Mouse (Mus musculus): Measurements from ENCODE around the gene Gabbr2. TPM values are rescaled to one million over a fixed set of nuclear protein-coding genes. Genes with fewer than 3 reads are reported as not detected.

Gabbr2 gene
- polyA plus RNA-seq, 1 experiment from 2014 or later: 0.05 TPM

GRCm38 (mm10) chr4:46802386-46802785, 189.3 kb downstream of the Gabbr2 start:
- no peak overlapping the region for H3K27ac ChIP-seq
- H3K4me2 ChIP-seq: no peak overlapping the region
- H3K4me1 ChIP-seq: no peaks in the 10 kb centered on the region
- WGBS: 87% methylated on average over 7 of the region's 7 CpGs
- H3K27me3 ChIP-seq: no peaks in the 10 kb centered on the region
- no peak for ATAC-seq (ENCODE audit: insufficient number of reproducible peaks, low FRiP score, low TSS enrichment, low read depth)
- H3K36me3 ChIP-seq: no peaks in the 10 kb centered on the region
- no peaks in the 10 kb centered on the region for H3K9me3 ChIP-seq
- no peak overlapping the region for H3K9ac ChIP-seq
- H3K4me3 ChIP-seq: no peak overlapping the region

- no peak for ATAC-seq (ENCODE audit: insufficient number of reproducible peaks, low FRiP score, low TSS enrichment, low read depth)
- Histone ChIP-seq H3K36me3 (no peaks in the 10 kb centered on the region), H3K27me3 (no peaks in the 10 kb centered on the region), H3K4me1 (no peaks in the 10 kb centered on the region), H3K27ac (no peak overlapping the region), H3K4me2 (no peak overlapping the region), H3K4me3 (no peak overlapping the region), H3K9ac (no peak overlapping the region), H3K9me3 (no peaks in the 10 kb centered on the region)
- WGBS: 62% methylated on average over 4 of the region's 4 CpGs
Observed at GRCm38 (mm10) chr4:46799904-46800303, 191.8 kb downstream of the Gabbr2 start.

- H3K9ac ChIP-seq: no peak overlapping the region
- H3K27me3 ChIP-seq: no peaks in the 10 kb centered on the region
- ATAC-seq (ENCODE audit: insufficient number of reproducible peaks, low FRiP score, low TSS enrichment, low read depth): no peak
- WGBS: 60% methylated on average over 7 of the region's 7 CpGs
- no peaks in the 10 kb centered on the region for H3K36me3 ChIP-seq
- no peak overlapping the region for H3K4me3 ChIP-seq
- no peak overlapping the region for H3K4me2 ChIP-seq
- H3K9me3 ChIP-seq: no peaks in the 10 kb centered on the region
- H3K27ac ChIP-seq: no peak overlapping the region
- no peaks in the 10 kb centered on the region for H3K4me1 ChIP-seq
Observed at GRCm38 (mm10) chr4:46795707-46796106, 196.0 kb downstream of the Gabbr2 start.

GRCm38 (mm10) chr4:46794583-46794982, 197.1 kb downstream of the Gabbr2 start:
- WGBS: 74% methylated on average over 7 of the region's 7 CpGs
- no peak overlapping the region for H3K4me3 ChIP-seq
- no peak overlapping the region for H3K27ac ChIP-seq

GRCm38 (mm10) chr4:46792280-46793026, 199.2 kb downstream of the Gabbr2 start:
- H3K9me3 ChIP-seq: no peaks in the 10 kb centered on the region
- no peak overlapping the region for H3K27ac ChIP-seq
- ATAC-seq (ENCODE audit: insufficient number of reproducible peaks, low FRiP score, low TSS enrichment, low read depth): no peak
- WGBS: 79% methylated on average over 9 of the region's 9 CpGs
- no peaks in the 10 kb centered on the region for H3K36me3 ChIP-seq
- H3K4me3 ChIP-seq: no peak overlapping the region
- H3K4me1 ChIP-seq: no peaks in the 10 kb centered on the region
- no peak overlapping the region for H3K4me2 ChIP-seq
- H3K9ac ChIP-seq: no peak overlapping the region
- H3K27me3 ChIP-seq: no peaks in the 10 kb centered on the region

More at GRCm38 (mm10) chr4:46794583-46794982, 197.1 kb downstream of the Gabbr2 start:
- Histone ChIP-seq H3K36me3 (no peaks in the 10 kb centered on the region), H3K4me2 (no peak overlapping the region), H3K9ac (no peak overlapping the region), H3K4me1 (no peaks in the 10 kb centered on the region), H3K9me3 (no peaks in the 10 kb centered on the region), H3K27me3 (no peaks in the 10 kb centered on the region)
- no peak for ATAC-seq (ENCODE audit: insufficient number of reproducible peaks, low FRiP score, low TSS enrichment, low read depth)

- Histone ChIP-seq H3K36me3 (no peaks in the 10 kb centered on the region), H3K27me3 (no peaks in the 10 kb centered on the region), H3K4me3 (no peak overlapping the region), H3K27ac (no peak overlapping the region), H3K4me1 (no peaks in the 10 kb centered on the region), H3K4me2 (no peak overlapping the region), H3K9ac (no peak overlapping the region), H3K9me3 (no peaks in the 10 kb centered on the region)
- ATAC-seq (ENCODE audit: insufficient number of reproducible peaks, low FRiP score, low TSS enrichment, low read depth): no peak
- WGBS: 79% methylated on average over 14 of the region's 14 CpGs
Observed at GRCm38 (mm10) chr4:46791268-46791951, 200.3 kb downstream of the Gabbr2 start.

- Histone ChIP-seq H3K27me3 (no peaks in the 10 kb centered on the region), H3K4me3 (no peak overlapping the region), H3K36me3 (no peaks in the 10 kb centered on the region), H3K9me3 (no peaks in the 10 kb centered on the region), H3K27ac (no peak overlapping the region), H3K4me2 (no peak overlapping the region), H3K9ac (no peak overlapping the region), H3K4me1 (no peaks in the 10 kb centered on the region)
- 56% methylated on average over 9 of the region's 9 CpGs for WGBS
- ATAC-seq (ENCODE audit: insufficient number of reproducible peaks, low FRiP score, low TSS enrichment, low read depth): no peak
Observed at GRCm38 (mm10) chr4:46790609-46791267, 200.9 kb downstream of the Gabbr2 start.

- Histone ChIP-seq H3K27me3 (no peaks in the 10 kb centered on the region), H3K9ac (no peak overlapping the region), H3K4me1 (no peaks in the 10 kb centered on the region), H3K36me3 (no peaks in the 10 kb centered on the region), H3K27ac (no peak overlapping the region), H3K4me3 (no peak overlapping the region), H3K4me2 (no peak overlapping the region), H3K9me3 (no peaks in the 10 kb centered on the region)
- no peak for ATAC-seq (ENCODE audit: insufficient number of reproducible peaks, low FRiP score, low TSS enrichment, low read depth)
- 77% methylated on average over 14 of the region's 14 CpGs for WGBS
Observed at GRCm38 (mm10) chr4:46784430-46785049, 207.1 kb downstream of the Gabbr2 start.

- no peaks in the 10 kb centered on the region for H3K27me3 ChIP-seq
- WGBS: 61% methylated on average over 6 of the region's 6 CpGs
- H3K4me3 ChIP-seq: no peak overlapping the region
- no peaks in the 10 kb centered on the region for H3K36me3 ChIP-seq
- no peaks in the 10 kb centered on the region for H3K9me3 ChIP-seq
- H3K4me2 ChIP-seq: no peak overlapping the region
- H3K9ac ChIP-seq: no peak overlapping the region
- no peak overlapping the region for H3K27ac ChIP-seq
- ATAC-seq (ENCODE audit: insufficient number of reproducible peaks, low FRiP score, low TSS enrichment, low read depth): no peak
- no peaks in the 10 kb centered on the region for H3K4me1 ChIP-seq
Observed at GRCm38 (mm10) chr4:46781109-46781508, 210.6 kb downstream of the Gabbr2 start.

GRCm38 (mm10) chr4:46775959-46776358, 215.7 kb downstream of the Gabbr2 start:
- 79% methylated on average over 5 of the region's 5 CpGs for WGBS

GRCm38 (mm10) chr4:46774652-46775051, 217.0 kb downstream of the Gabbr2 start:
- ATAC-seq (ENCODE audit: insufficient number of reproducible peaks, low FRiP score, low TSS enrichment, low read depth): no peak
- 11% methylated on average over 14 of the region's 14 CpGs for WGBS
- Histone ChIP-seq H3K27ac (no peak overlapping the region), H3K4me3 (no peak overlapping the region), H3K4me2 (no peak overlapping the region), H3K36me3 (no peaks in the 10 kb centered on the region), H3K27me3 (no peaks in the 10 kb centered on the region), H3K9me3 (no peaks in the 10 kb centered on the region), H3K4me1 (no peaks in the 10 kb centered on the region), H3K9ac (no peak overlapping the region)

More at GRCm38 (mm10) chr4:46775959-46776358, 215.7 kb downstream of the Gabbr2 start:
- Histone ChIP-seq H3K4me2 (no peak overlapping the region), H3K36me3 (no peaks in the 10 kb centered on the region), H3K27me3 (no peaks in the 10 kb centered on the region), H3K9ac (no peak overlapping the region), H3K27ac (no peak overlapping the region), H3K9me3 (no peaks in the 10 kb centered on the region), H3K4me1 (no peaks in the 10 kb centered on the region), H3K4me3 (no peak overlapping the region)
- no peak for ATAC-seq (ENCODE audit: insufficient number of reproducible peaks, low FRiP score, low TSS enrichment, low read depth)

GRCm38 (mm10) chr4:46773243-46773642, 218.4 kb downstream of the Gabbr2 start:
- no peaks in the 10 kb centered on the region for H3K9me3 ChIP-seq
- H3K27me3 ChIP-seq: no peaks in the 10 kb centered on the region
- H3K4me2 ChIP-seq: no peak overlapping the region
- H3K9ac ChIP-seq: no peak overlapping the region
- whole genome bisulfite sequencing: 81% methylated on average over 3 of the region's 3 CpGs
- H3K36me3 ChIP-seq: no peaks in the 10 kb centered on the region
- no peak overlapping the region for H3K4me3 ChIP-seq
- H3K27ac ChIP-seq: no peak overlapping the region
- H3K4me1 ChIP-seq: no peaks in the 10 kb centered on the region
- no peak for ATAC-seq (ENCODE audit: insufficient number of reproducible peaks, low FRiP score, low TSS enrichment, low read depth)
